Mouse (Mus musculus) MEL (cell line): ENCODE data around the gene Coro7. TPM values are rescaled to one million over a fixed set of nuclear protein-coding genes. Genes with fewer than 3 reads are reported as not detected.

ENCODE experiments used
- DNase-seq: peaks from one replicate; pipeline ENCODE4 v3.0.0; 2011; ENCODE audit warnings: low read depth, low spot score
- H3K27ac ChIP-seq: 2 replicates; pipeline ENCODE4 v1.5.1; 2012; ENCODE audit warnings: low read depth, mild to moderate bottlenecking, control low read depth, low read length, moderate library complexity; ENCODE audit not compliant: control insufficient read depth
- H3K27me3 ChIP-seq, 2 experiments: fragments of 150-350 bp in 1 of 2; sonication (generic) in 1 of 2; 2 replicates each; pipeline ENCODE4 v1.6.1; 2012; ENCODE audit warnings: low read length in 2 of 2, mild to moderate bottlenecking in 2 of 2, improper control_type of control experiment in 1 of 2, moderate library complexity in 1 of 2; ENCODE audit not compliant: insufficient read depth in 2 of 2, control insufficient read depth in 1 of 2
- H3K36me3 ChIP-seq, 2 experiments: 2 replicates each; pipeline ENCODE4 v1.6.1; 2012 to 2014; ENCODE audit warnings: low read length in 2 of 2, improper control_type of control experiment in 1 of 2, inconsistent platforms in 1 of 2, mild to moderate bottlenecking in 1 of 2; ENCODE audit not compliant: insufficient read depth in 2 of 2, control insufficient read depth in 1 of 2
- H3K4me1 ChIP-seq, 2 experiments: fragments of 150-350 bp in 1 of 2; sonication (generic) in 1 of 2; 2 replicates each; pipeline ENCODE4 v1.6.1; 2012; ENCODE audit warnings: low read length in 2 of 2, improper control_type of control experiment in 1 of 2, mild to moderate bottlenecking in 1 of 2; ENCODE audit not compliant: insufficient read depth in 2 of 2, control insufficient read depth in 1 of 2
- H3K4me3 ChIP-seq, 2 experiments: fragments of 150-350 bp in 1 of 2; sonication (generic) in 1 of 2; 2 replicates each; pipeline ENCODE4 v1.5.1; 2012; ENCODE audit warnings: low read depth in 2 of 2, low read length in 2 of 2, mild to moderate bottlenecking in 2 of 2, moderate library complexity in 2 of 2, control low read depth in 1 of 2, improper control_type of control experiment in 1 of 2; ENCODE audit not compliant: control insufficient read depth in 1 of 2, insufficient read depth in 1 of 2
- H3K79me2 ChIP-seq: 2 replicates; pipeline ENCODE4 v1.6.1; 2012; ENCODE audit warnings: mild to moderate bottlenecking, low read length, moderate library complexity; ENCODE audit not compliant: control insufficient read depth, poor library complexity, insufficient read depth
- H3K9ac ChIP-seq: 2 replicates; pipeline ENCODE4 v1.6.1; 2012; ENCODE audit warnings: low read depth, mild to moderate bottlenecking, control low read depth, low read length, moderate library complexity; ENCODE audit not compliant: control insufficient read depth, poor library complexity, severe bottlenecking
- H3K9me3 ChIP-seq: fragments of 150-350 bp; sonication (generic); replicated peaks from 2 replicates; pipeline ENCODE4 v1.6.1; 2012; ENCODE audit warnings: mild to moderate bottlenecking, low read length, improper control_type of control experiment, moderate library complexity; ENCODE audit not compliant: insufficient read depth
- EP300 ChIP-seq, 2 experiments: IDR thresholded peaks; 2 replicates each; pipeline ENCODE4 v1.6.1; 2011; ENCODE audit warnings: improper control_type of control experiment in 2 of 2, low read length in 2 of 2, low read depth in 1 of 2, mild to moderate bottlenecking in 1 of 2
- ETS1 ChIP-seq: IDR thresholded peaks from 2 replicates; pipeline ENCODE4 v1.6.1; 2012; ENCODE audit warnings: low read depth, mild to moderate bottlenecking, inconsistent platforms, low read length, improper control_type of control experiment, moderate library complexity
- GABPA ChIP-seq: IDR thresholded peaks from 2 replicates; pipeline ENCODE4 v1.6.1; 2012; ENCODE audit warnings: low read depth, mild to moderate bottlenecking, inconsistent platforms, low read length, improper control_type of control experiment, moderate library complexity
- GATA1 ChIP-seq: IDR thresholded peaks from 2 replicates; pipeline ENCODE4 v1.6.1; 2011; ENCODE audit warnings: low read depth, low read length, improper control_type of control experiment
- JUND ChIP-seq: IDR thresholded peaks from 2 replicates; pipeline ENCODE4 v1.6.1; 2011; ENCODE audit warnings: low read depth, mild to moderate bottlenecking, improper control_type of control experiment, low read length
- KAT2A ChIP-seq: conservative IDR thresholded peaks from 2 replicates; pipeline ENCODE4 v1.6.1; 2012; ENCODE audit warnings: low read depth, low read length, improper control_type of control experiment, inconsistent platforms
- MAFK ChIP-seq: IDR thresholded peaks from 2 replicates; pipeline ENCODE4 v1.6.1; 2011; ENCODE audit warnings: low read depth, mild to moderate bottlenecking, low read length, improper control_type of control experiment, borderline replicate concordance
- MAX ChIP-seq: IDR thresholded peaks from 2 replicates; pipeline ENCODE4 v1.6.1; 2011; ENCODE audit warnings: low read length, improper control_type of control experiment
- MEF2A ChIP-seq: IDR thresholded peaks from 2 replicates; pipeline ENCODE4 v1.6.1; 2014; ENCODE audit warnings: low read depth, mild to moderate bottlenecking, inconsistent platforms, low read length, improper control_type of control experiment; ENCODE audit not compliant: poor library complexity, insufficient replicate concordance, severe bottlenecking; ENCODE audit errors: extremely low read depth
- MXI1 ChIP-seq: IDR thresholded peaks from 2 replicates; pipeline ENCODE4 v1.6.1; 2011; ENCODE audit warnings: mild to moderate bottlenecking, low read depth, low read length, improper control_type of control experiment
- MYC ChIP-seq: IDR thresholded peaks from 2 replicates; pipeline ENCODE4 v1.6.1; 2011; ENCODE audit warnings: low read depth, mild to moderate bottlenecking, low read length, improper control_type of control experiment, moderate library complexity
- POLR2AphosphoS5 ChIP-seq: IDR thresholded peaks from 2 replicates; pipeline ENCODE4 v1.6.1; 2012; ENCODE audit warnings: low read depth, borderline replicate concordance, mild to moderate bottlenecking, inconsistent platforms, low read length, moderate library complexity, mixed read lengths
- RCOR1 ChIP-seq: IDR thresholded peaks from 2 replicates; pipeline ENCODE4 v1.6.1; 2012; ENCODE audit warnings: low read depth, mild to moderate bottlenecking, inconsistent platforms, low read length, improper control_type of control experiment
- SMC3 ChIP-seq: IDR thresholded peaks from 2 replicates; pipeline ENCODE4 v1.6.1; 2011; ENCODE audit warnings: low read depth, low read length, improper control_type of control experiment
- TAL1 ChIP-seq: IDR thresholded peaks from 2 replicates; pipeline ENCODE4 v1.6.1; 2012; ENCODE audit warnings: mild to moderate bottlenecking, inconsistent platforms, low read length, moderate library complexity, mixed read lengths
- TCF12 ChIP-seq: IDR thresholded peaks from 2 replicates; pipeline ENCODE4 v1.6.1; 2014; ENCODE audit warnings: low read depth, mild to moderate bottlenecking, inconsistent platforms, low read length, improper control_type of control experiment, moderate library complexity
- UBTF ChIP-seq: IDR thresholded peaks from 2 replicates; pipeline ENCODE4 v1.6.1; 2012; ENCODE audit warnings: low read depth, mild to moderate bottlenecking, inconsistent platforms, low read length, improper control_type of control experiment, moderate library complexity, borderline replicate concordance; ENCODE audit not compliant: insufficient read depth
- USF2 ChIP-seq, 2 experiments: IDR thresholded peaks; 2 replicates each; pipeline ENCODE4 v1.6.1; 2011 to 2012; ENCODE audit warnings: improper control_type of control experiment in 2 of 2, low read length in 2 of 2, borderline replicate concordance in 1 of 2, inconsistent platforms in 1 of 2, low read depth in 1 of 2, mild to moderate bottlenecking in 1 of 2; ENCODE audit not compliant: insufficient read depth in 1 of 2
- ZC3H11A ChIP-seq: IDR thresholded peaks from 2 replicates; pipeline ENCODE4 v1.6.1; 2012; ENCODE audit warnings: low read depth, mild to moderate bottlenecking, inconsistent platforms, low read length, improper control_type of control experiment
- ZNF384 ChIP-seq: IDR thresholded peaks from 2 replicates; pipeline ENCODE4 v1.6.1; 2012; ENCODE audit warnings: low read depth, mild to moderate bottlenecking, inconsistent platforms, low read length, improper control_type of control experiment
- polyA plus RNA-seq, 2 experiments: library from polyadenylated mRNA; stranded (reverse) in 1 of 2; unstranded in 1 of 2; fragments of >175 nt in 1 of 2; fragments of >200 nt in 1 of 2; gene quantifications; 2 replicates each; pipeline versions ENCODE4 v1.2.1 to v1.2.4; 2012; ENCODE audit warnings: low replicate concordance in 2 of 2, low read depth in 1 of 2; ENCODE audit not compliant: insufficient read length in 2 of 2, insufficient read depth in 1 of 2, missing spikeins in 1 of 2
- total RNA-seq: library from RNA; depleted of rRNA; stranded (reverse); fragments of 300-350 nt; gene quantifications from 2 replicates; pipeline ENCODE4 v1.2.3, GENCODE M21; 2012

The Coro7 gene
- total and polyA plus RNA-seq, 3 experiments = 9.8 to 38.3 TPM; not detected in 1

GRCm38 (mm10) chr16:4645867-4646266, 33.7 kb downstream of the Coro7 start:
- Histone ChIP-seq H3K36me3 (no peaks in the 10 kb centered on the region), H3K9ac (no peak overlapping the region), H3K79me2 (no peaks in the 10 kb centered on the region), H3K4me3 (no peak overlapping the region), H3K9me3 (no peaks in the 10 kb centered on the region), H3K27ac (no peak overlapping the region), H3K4me1 (no peaks in the 10 kb centered on the region), H3K27me3 (no peaks in the 10 kb centered on the region)
- DNase-seq = no peak
- TF ChIP-seq KAT2A = no peak
- no peak for TF ChIP-seq UBTF
- no peak for TF ChIP-seq ZC3H11A
- TF ChIP-seq MEF2A = no peak
- TF ChIP-seq EP300 (IDR thresholded peaks at IDR 0.05; ENCODE audit: low read depth in 1 of 2, low read length in 2 of 2) = no peak
- TF ChIP-seq POLR2AphosphoS5 = no peak
- no peak for TF ChIP-seq ETS1
- TF ChIP-seq MXI1 = no peak
- TF ChIP-seq JUND = no peak
- TF ChIP-seq RCOR1 = no peak
- TF ChIP-seq TAL1 = no peak
- no peak for TF ChIP-seq TCF12
- no peak for TF ChIP-seq ZNF384
- TF ChIP-seq GABPA = no peak
- no peak for TF ChIP-seq SMC3

DNA sequence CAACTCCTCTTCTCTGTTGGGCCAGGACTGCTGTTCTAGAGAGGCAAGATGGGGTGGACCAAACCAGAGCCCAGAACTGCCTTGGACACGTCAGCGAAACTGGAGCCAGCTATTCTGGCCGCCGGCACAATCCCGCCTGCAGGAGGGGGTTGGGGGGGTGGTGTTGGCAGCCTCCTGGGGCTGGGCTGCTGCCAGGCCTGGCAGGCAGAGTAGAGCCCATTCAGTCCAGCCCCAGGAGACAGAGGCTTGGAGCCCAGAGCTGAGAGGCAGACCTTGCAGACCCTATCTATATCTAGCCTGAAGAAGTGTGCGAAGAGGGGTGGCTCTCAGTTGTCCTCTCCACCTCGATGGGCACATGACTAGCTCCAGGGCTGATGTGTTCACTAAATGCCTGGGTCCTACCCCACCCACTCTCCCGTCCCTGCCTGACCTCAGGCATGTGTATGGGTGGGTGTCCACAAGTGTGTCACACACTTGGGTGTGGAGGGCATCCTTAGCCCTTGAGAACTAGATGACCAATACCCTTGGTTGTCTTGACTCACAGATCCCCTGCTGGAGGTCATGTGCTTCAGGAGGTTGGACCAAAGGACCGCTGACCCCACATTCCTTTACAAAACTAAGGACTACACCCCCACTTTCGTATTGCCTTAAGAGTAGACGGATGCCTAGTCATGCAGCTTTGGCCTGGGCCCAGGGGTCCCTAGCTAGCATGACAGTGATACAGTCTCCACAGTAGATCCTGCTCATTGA, 35.7 kb downstream of the Coro7 start:
- TF ChIP-seq USF2 (IDR thresholded peaks at IDR 0.05; ENCODE audit: borderline replicate concordance in 1 of 2, insufficient read depth in 1 of 2, low read depth in 1 of 2, low read length in 2 of 2) (no peak), MYC (no peak), MAFK (no peak), GABPA (no peak), UBTF (no peak), GATA1 (no peak), MAX (no peak)
- H3K9ac ChIP-seq = no peak overlapping the region
- H3K4me1 ChIP-seq = no peaks in the 10 kb centered on the region
- no peak overlapping the region for H3K4me3 ChIP-seq
- no peaks in the 10 kb centered on the region for H3K36me3 ChIP-seq
- H3K27me3 ChIP-seq = no peaks in the 10 kb centered on the region
- no peak for DNase-seq
- H3K79me2 ChIP-seq = no peaks in the 10 kb centered on the region
- H3K27ac ChIP-seq = no peak overlapping the region
- no peaks in the 10 kb centered on the region for H3K9me3 ChIP-seq
